Mouse (Mus musculus) neural tube, embryonic 13.5 days (tissue): ENCODE data around the gene Ddx43. TPM values are rescaled to one million over a fixed set of nuclear protein-coding genes. Genes with fewer than 3 reads are reported as not detected.

Source experiments
- ATAC-seq: fragments of 200-750 bp; cut with Nextera tagmentation; 2 replicates; pipeline ENCODE4 v1.8.0; 2017; ENCODE audit warnings: low read depth, mild to moderate bottlenecking, moderate TSS enrichment, moderate library complexity
- H3K27ac ChIP-seq: fragments of 300-500 bp; sonication (generic); replicated peaks from 2 replicates; pipeline ENCODE4 v1.5.1; 2015; ENCODE audit warnings: moderate library complexity, mild to moderate bottlenecking, inconsistent platforms
- H3K27me3 ChIP-seq: fragments of 300-500 bp; sonication (generic); 2 replicates; pipeline ENCODE4 v1.6.1; 2015; ENCODE audit warnings: mild to moderate bottlenecking, inconsistent platforms
- H3K36me3 ChIP-seq: fragments of 300-500 bp; sonication (generic); 2 replicates; pipeline ENCODE4 v1.6.1; 2015; ENCODE audit warnings: mild to moderate bottlenecking, inconsistent platforms
- H3K4me1 ChIP-seq: fragments of 300-500 bp; sonication (generic); replicated peaks from 2 replicates; pipeline ENCODE4 v1.6.1; 2015; ENCODE audit warnings: inconsistent platforms
- H3K4me2 ChIP-seq: fragments of 300-500 bp; sonication (generic); 2 replicates; pipeline ENCODE4 v1.6.1; 2015; ENCODE audit warnings: inconsistent platforms, mild to moderate bottlenecking, moderate library complexity
- H3K4me3 ChIP-seq: fragments of 300-500 bp; sonication (generic); 2 replicates; pipeline ENCODE4 v1.5.1; 2015; ENCODE audit warnings: mild to moderate bottlenecking, inconsistent platforms
- H3K9ac ChIP-seq: fragments of 300-500 bp; sonication (generic); 2 replicates; pipeline ENCODE4 v1.6.1; 2015; ENCODE audit warnings: moderate library complexity, mild to moderate bottlenecking, inconsistent platforms
- H3K9me3 ChIP-seq: fragments of 300-500 bp; sonication (generic); 2 replicates; pipeline ENCODE4 v1.6.1; 2016; ENCODE audit warnings: inconsistent platforms
- WGBS: fragments of 180-500 bp; shearing (Covaris S2); methylation state at CpG from one replicate; pipeline ENCODE4 v1.1.7; 2015; 5-methylcytosine and 5-hydroxymethylcytosine counted together
- polyA plus RNA-seq: library from polyadenylated mRNA; unstranded; fragments of >200 nt; fragmentation: Nextera tagmentation; extraction: Ambion mirVana; gene quantifications from 2 replicates; pipeline ENCODE4 v1.2.1, GENCODE M21; 2015

Ddx43 gene
- polyA plus RNA-seq, 1 experiment from 2014 or later = 0.25 TPM

GRCm38 (mm10) chr9:78377546-78377945 is 18.0 kb upstream of the Ddx43 start:
- Histone ChIP-seq H3K36me3 (no peaks in the 10 kb centered on the region), H3K4me3 (peak overlapping the region; percentile 37), H3K9ac (peak overlapping the region; percentile 65; the same call in 1 of the 2 replicates), H3K4me1 (peaks cover 13% of the 10 kb centered on the region), H3K27ac (no peak overlapping the region), H3K4me2 (peak overlapping the region; percentile 64), H3K9me3 (no peaks in the 10 kb centered on the region), H3K27me3 (0 out of 2 replicates have a peak, but pooled peaks cover 10% of the 10 kb centered on the region)
- ATAC-seq = no peak
- WGBS = 41% methylated on average over 8 of the region's 8 CpGs

GRCm38 (mm10) chr9:78378113-78378785 is 17.3 kb upstream of the Ddx43 start, which contains the start of gene Ooep:
Ooep (minus strand) TSS chr9:78378725.
- Histone ChIP-seq H3K27me3 (0 out of 2 replicates have a peak, but pooled peaks cover 10% of the 10 kb centered on the region), H3K36me3 (no peaks in the 10 kb centered on the region), H3K9ac (peak within 1 kb of the TSS; percentile 65), H3K4me3 (peak within 1 kb of the TSS; percentile 37), H3K27ac (no peak within 1 kb of the TSS), H3K4me2 (peak within 1 kb of the TSS; percentile 64), H3K4me1 (peaks cover 13% of the 10 kb centered on the region), H3K9me3 (no peaks in the 10 kb centered on the region)
- 6% methylated on average over 19 of the region's 23 CpGs for WGBS
- peak; percentile 95 for ATAC-seq

GRCm38 (mm10) chr9:78385893-78386292 is 9.7 kb upstream of the Ddx43 start:
- 50% methylated on average over 3 of the region's 3 CpGs for WGBS
- H3K9me3 ChIP-seq = no peaks in the 10 kb centered on the region
- no peak for ATAC-seq
- no peak overlapping the region for H3K4me2 ChIP-seq
- H3K9ac ChIP-seq = no peak overlapping the region
- H3K27ac ChIP-seq = no peak overlapping the region
- no peaks in the 10 kb centered on the region for H3K36me3 ChIP-seq
- H3K4me1 ChIP-seq = no peaks in the 10 kb centered on the region
- H3K27me3 ChIP-seq = no peaks in the 10 kb centered on the region
- no peak overlapping the region for H3K4me3 ChIP-seq

- H3K9ac ChIP-seq = no peak overlapping the region
- WGBS = 88% methylated on average over 7 of the region's 7 CpGs
- no peaks in the 10 kb centered on the region for H3K4me1 ChIP-seq
- H3K27ac ChIP-seq = no peak overlapping the region
- 0 out of 2 replicates have a peak, but pooled peaks cover 7% of the 10 kb centered on the region for H3K27me3 ChIP-seq
- no peaks in the 10 kb centered on the region for H3K36me3 ChIP-seq
- no peak overlapping the region for H3K4me2 ChIP-seq
- no peak for ATAC-seq
- H3K4me3 ChIP-seq = no peak overlapping the region
- no peaks in the 10 kb centered on the region for H3K9me3 ChIP-seq
These were observed 8.6 kb upstream of the Ddx43 start for GRCm38 (mm10) chr9:78386947-78387346.

- Histone ChIP-seq H3K9ac (no peak overlapping the region), H3K27me3 (peaks cover 36% of the 10 kb centered on the region), H3K9me3 (no peaks in the 10 kb centered on the region), H3K36me3 (no peaks in the 10 kb centered on the region), H3K4me3 (no peak overlapping the region), H3K4me1 (no peaks in the 10 kb centered on the region), H3K27ac (no peak overlapping the region), H3K4me2 (no peak overlapping the region)
- no peak for ATAC-seq
- 64% methylated on average over 5 of the region's 5 CpGs for WGBS
These were observed 5.6 kb upstream of the Ddx43 start for GRCm38 (mm10) chr9:78389981-78390380.

- Histone ChIP-seq H3K27ac (no peak overlapping the region), H3K9me3 (no peaks in the 10 kb centered on the region), H3K4me1 (peaks cover 8% of the 10 kb centered on the region), H3K4me2 (no peak overlapping the region), H3K27me3 (peaks cover 72% of the 10 kb centered on the region), H3K9ac (no peak overlapping the region), H3K36me3 (no peaks in the 10 kb centered on the region), H3K4me3 (no peak overlapping the region)
- ATAC-seq = no peak
- 89% methylated on average over 10 of the region's 10 CpGs for WGBS
These were observed 1.8 kb upstream of the Ddx43 start for GRCm38 (mm10) chr9:78393741-78394140.

- Histone ChIP-seq H3K9ac (no peak overlapping the region), H3K4me1 (peaks cover 8% of the 10 kb centered on the region), H3K36me3 (no peaks in the 10 kb centered on the region), H3K27me3 (peaks cover 72% of the 10 kb centered on the region), H3K9me3 (no peaks in the 10 kb centered on the region), H3K4me3 (no peak overlapping the region), H3K27ac (no peak overlapping the region), H3K4me2 (no peak overlapping the region)
- 71% methylated on average over 7 of the region's 7 CpGs for WGBS
- no peak for ATAC-seq
These were observed 975 bp upstream of the Ddx43 start for GRCm38 (mm10) chr9:78394602-78395001.

GRCm38 (mm10) chr9:78395244-78395629 is 340 bp upstream of the Ddx43 start:
- WGBS = 34% methylated on average over 11 of the region's 11 CpGs
- no peak; the same call in 1 of the 2 replicates for ATAC-seq
- no peaks in the 10 kb centered on the region for H3K9me3 ChIP-seq
- peak overlapping the region; percentile 60 for H3K4me2 ChIP-seq
- H3K9ac ChIP-seq = no peak overlapping the region
- H3K27ac ChIP-seq = no peak overlapping the region
- H3K27me3 ChIP-seq = peaks cover 72% of the 10 kb centered on the region
- H3K36me3 ChIP-seq = no peaks in the 10 kb centered on the region
- H3K4me3 ChIP-seq = peak overlapping the region; percentile 49
- H3K4me1 ChIP-seq = peaks cover 8% of the 10 kb centered on the region

- no peak for ATAC-seq
- Histone ChIP-seq H3K9ac (no peak overlapping the region), H3K4me3 (peak overlapping the region; percentile 49; the same call in 1 of the 2 replicates), H3K36me3 (no peaks in the 10 kb centered on the region), H3K27me3 (peaks cover 69% of the 10 kb centered on the region), H3K4me2 (peak overlapping the region; percentile 60), H3K4me1 (peaks cover 8% of the 10 kb centered on the region), H3K27ac (no peak overlapping the region), H3K9me3 (no peaks in the 10 kb centered on the region)
- whole genome bisulfite sequencing = 68% methylated on average over 9 of the region's 9 CpGs
These were observed 940 bp downstream of the Ddx43 start for GRCm38 (mm10) chr9:78396517-78396916.

- Histone ChIP-seq H3K9me3 (no peaks in the 10 kb centered on the region), H3K36me3 (no peaks in the 10 kb centered on the region), H3K27me3 (peaks cover 30% of the 10 kb centered on the region), H3K4me3 (no peak overlapping the region), H3K4me1 (peaks cover 6% of the 10 kb centered on the region), H3K9ac (no peak overlapping the region), H3K4me2 (no peak overlapping the region), H3K27ac (no peak overlapping the region)
- 89% methylated on average over 5 of the region's 5 CpGs for WGBS
- no peak for ATAC-seq
These were observed 5.0 kb downstream of the Ddx43 start for GRCm38 (mm10) chr9:78400570-78400969.

GRCm38 (mm10) chr9:78401596-78401995 is 6.0 kb downstream of the Ddx43 start:
- Histone ChIP-seq H3K9me3 (no peaks in the 10 kb centered on the region), H3K4me3 (no peak overlapping the region), H3K36me3 (no peaks in the 10 kb centered on the region), H3K4me1 (no peaks in the 10 kb centered on the region), H3K27me3 (peaks cover 20% of the 10 kb centered on the region), H3K4me2 (no peak overlapping the region), H3K9ac (no peak overlapping the region), H3K27ac (no peak overlapping the region)
- WGBS = 86% methylated on average over 7 of the region's 7 CpGs
- ATAC-seq = no peak

GRCm38 (mm10) chr9:78427362-78427781 is 31.8 kb downstream of the Ddx43 start:
- Histone ChIP-seq H3K27me3 (no peaks in the 10 kb centered on the region), H3K27ac (no peak overlapping the region), H3K4me3 (peak overlapping the region; percentile 32), H3K9me3 (no peaks in the 10 kb centered on the region), H3K4me1 (0 out of 2 replicates have a peak, but pooled peaks cover 5% of the 10 kb centered on the region), H3K9ac (peak overlapping the region; percentile 49; the same call in 1 of the 2 replicates), H3K36me3 (no peaks in the 10 kb centered on the region), H3K4me2 (peak overlapping the region; percentile 58)
- ATAC-seq = no peak
- 32% methylated on average over 26 of the region's 27 CpGs for WGBS
